Mouse (Mus musculus): ENCODE measurements around the gene Zfp618.

The Zfp618 gene

DNA sequence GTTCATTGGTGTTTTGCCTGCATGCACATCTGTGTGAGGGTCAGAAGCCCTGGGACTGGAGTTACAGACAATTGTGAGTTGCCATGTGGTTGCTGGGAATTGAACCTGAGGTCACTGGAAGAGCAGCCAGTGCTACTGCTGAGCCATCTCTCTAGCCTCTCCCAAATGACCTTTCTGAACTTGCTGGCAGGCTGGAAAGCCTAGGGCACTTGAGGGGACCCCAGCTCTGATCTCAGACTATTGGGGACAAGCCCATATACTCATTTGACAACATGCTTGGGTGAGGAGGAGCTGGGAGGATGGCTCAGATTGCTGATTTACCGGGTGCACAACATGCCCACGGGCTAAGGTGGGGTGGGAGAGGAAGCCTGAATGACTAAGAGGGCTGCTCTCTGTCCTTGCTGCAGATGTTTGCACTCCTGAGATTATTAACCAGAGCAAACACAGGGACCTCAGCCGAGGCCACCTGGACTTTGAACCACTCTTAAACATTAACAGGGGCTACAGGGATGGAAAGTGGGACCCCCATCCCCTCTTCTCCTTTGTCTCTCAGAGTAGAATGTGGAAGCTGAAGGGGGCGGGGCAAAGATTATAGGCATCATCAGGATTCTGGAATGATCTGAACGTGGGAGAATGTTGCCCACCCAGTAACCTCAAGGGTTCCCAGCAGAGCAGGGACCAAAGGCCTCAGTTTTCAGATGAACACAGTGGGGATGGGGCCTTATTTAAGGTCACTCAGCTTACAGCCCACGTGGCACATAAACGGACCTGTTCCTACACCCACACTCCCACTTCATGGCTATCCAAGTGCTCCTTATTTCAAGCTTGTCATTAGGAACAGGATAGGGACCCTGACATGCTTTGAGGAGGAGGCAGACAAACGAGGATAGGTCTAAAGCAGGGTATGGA, 191.6 kb downstream of the Zfp618 start:
- DNase-seq (ENCODE audit: low spot score): no peak

DNA sequence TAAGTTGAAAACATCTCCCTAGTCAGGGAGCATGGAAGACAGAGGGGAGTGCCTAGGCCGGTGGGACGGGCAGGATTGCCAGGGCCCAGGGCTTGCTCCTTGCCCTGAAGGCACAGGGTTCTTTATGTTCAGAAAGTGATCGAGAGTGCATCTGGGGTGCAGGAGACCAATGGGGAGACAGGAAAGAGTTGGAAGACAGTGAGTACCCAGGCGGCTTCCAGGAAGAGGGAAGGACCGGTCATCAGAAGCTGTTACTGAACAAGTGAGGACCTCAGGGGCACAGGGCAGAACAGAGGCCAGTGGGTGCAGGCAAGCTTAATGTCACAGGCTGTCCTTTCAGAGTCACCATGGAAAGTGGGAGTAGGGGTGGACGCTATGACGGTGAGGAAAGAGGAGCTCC, 192.8 kb downstream of the Zfp618 start:
- no peak for DNase-seq (ENCODE audit: low spot score)

DNA sequence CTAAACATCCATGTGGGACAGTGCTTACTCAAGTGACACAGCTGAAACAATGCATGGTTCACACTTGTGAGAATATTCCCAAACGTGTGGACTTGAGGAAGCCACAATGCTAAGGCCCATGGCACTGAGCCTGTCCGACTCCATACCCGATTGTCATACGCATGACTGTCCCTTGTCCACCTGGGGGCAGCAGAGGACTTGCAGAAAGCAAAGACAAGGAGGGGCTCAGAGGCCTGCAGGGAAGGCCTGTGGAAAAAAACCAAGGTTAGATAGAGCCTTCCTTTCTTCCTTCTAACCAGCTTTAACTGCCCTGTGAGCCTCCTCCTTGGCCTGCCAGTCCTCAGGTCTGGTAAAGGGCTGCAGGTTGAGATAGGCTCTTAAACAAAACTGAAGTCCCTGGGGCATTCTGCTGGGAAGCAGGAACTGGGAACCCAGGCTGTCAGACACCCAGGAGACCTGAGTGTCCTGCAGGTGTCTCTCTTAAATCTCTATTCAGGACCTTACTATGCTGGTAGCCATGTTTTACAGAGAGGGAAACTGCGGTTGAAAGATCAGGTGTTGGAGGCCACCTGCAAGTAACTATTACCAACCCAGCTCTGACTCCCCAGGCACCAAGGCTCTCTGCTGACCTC, 193.7 kb downstream of the Zfp618 start:
- DNase-seq (ENCODE audit: low spot score): peak; percentile 62

DNA sequence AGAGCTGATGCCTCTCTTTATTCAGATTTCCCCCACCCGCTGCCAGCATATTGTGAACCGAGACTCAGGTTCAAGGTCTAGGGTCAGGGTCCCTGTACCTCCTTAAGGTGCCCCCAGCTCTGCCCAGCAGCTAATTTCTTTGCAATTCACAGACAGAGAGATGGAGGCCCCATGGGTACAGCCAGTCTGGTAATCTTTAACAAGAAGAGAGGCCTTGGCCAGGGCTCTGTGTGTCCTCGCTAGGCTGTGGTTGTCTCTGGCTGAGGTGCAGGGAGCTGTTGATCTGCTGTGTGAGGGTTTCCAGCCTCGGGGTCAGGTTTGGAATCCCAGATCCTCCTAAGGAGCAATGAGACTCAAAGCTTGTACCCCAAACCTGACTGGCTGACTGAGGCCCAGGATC, 200.3 kb downstream of the Zfp618 start:
- DNase-seq (ENCODE audit: low spot score): no peak

DNA sequence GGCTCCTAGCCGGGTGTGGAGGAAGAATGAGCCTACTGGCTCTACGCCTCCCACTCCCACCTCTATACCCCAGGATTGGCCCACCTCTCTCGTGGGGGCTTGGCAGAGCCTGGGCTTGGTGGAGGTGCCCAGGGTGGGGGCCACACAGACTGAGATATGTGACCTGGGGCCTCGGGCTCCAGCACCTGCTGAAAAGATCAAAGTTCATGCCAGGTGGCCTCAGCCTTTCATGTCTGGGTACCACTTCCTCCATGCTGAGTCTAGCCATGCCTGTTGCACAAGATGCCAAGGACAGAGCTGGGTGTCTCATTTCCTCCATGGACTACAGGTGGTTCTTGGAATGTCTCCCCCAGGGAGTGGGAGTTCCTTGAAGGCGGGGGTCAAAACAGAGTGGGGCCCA, 200.9 kb downstream of the Zfp618 start:
- DNase-seq (ENCODE audit: low spot score): no peak

DNA sequence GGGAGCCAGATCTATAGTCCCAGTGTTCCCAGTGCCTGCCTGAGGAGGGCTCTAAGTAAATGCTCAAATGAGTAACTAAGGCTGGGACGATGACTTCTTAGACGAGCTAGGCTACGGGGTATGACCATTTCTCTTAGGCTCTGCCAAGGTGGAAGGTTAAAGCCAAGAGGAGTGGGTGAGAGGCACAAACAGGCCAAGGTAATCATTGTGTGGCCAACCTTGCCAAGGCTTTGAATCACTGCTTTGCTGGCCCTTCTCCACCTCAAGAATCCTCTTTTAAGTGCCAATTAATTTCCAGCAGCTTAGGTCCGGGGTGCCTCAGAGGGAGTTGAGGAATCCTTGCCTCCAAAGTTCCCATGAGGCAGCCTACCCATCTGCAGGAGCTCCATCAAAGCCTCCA, 204.7 kb downstream of the Zfp618 start:
- no peak for DNase-seq (ENCODE audit: low spot score)

DNA sequence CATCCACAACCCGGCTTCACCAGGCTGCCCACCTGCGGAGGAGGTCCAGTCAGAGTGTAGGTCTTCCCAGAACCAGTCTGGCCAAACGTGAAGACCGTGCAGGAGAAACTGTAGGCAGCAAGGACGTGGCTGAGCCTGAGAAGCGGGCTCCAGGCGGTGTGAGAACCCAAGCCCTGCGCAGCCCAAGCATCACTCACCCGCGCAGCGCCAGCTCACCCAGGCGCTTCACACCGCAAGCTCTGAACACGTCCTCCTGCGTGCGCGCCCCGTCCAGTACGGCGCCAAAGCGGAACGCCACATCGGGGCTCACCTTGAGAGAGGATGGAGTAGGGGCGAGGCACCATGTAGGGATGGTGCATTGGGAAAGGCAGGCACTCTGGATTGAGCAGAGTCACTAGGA, 205.7 kb downstream of the Zfp618 start:
- DNase-seq (ENCODE audit: low spot score): no peak

DNA sequence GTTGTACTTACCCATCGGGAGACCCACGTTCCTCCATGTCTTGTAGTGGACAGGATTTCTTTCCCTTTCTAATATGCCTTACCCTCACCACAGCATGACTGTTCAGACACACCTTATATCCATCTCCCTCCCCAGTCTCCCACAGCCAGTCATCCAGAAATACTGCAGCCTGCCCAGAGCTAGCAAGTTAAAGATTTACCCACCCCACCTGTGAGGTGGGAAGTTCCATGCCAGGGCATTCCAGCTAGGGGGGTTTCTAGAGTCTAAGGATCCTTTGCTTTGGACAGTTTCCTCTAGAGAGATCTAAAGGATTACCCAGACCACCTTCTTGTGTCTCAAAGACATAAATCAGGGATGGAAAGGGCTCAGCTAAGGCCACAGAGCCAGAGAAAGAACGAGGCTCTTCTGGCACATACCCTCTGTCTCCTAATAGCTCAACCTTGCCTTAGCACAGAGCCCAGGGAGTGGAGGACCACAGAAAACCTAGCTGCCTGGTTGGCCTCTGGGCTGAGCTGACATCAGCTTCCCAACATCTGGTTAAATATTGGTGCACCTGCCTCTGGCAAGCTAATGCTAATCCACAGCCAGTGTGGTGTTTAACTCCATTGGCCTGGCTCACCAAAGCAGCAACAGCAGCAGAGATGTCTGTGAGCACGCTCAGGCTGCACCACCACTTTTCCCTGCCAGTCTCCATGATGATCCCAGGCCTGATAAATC, 206.8 kb downstream of the Zfp618 start, which contains the start of gene Kif12:
Gene Kif12 (minus strand): TSS at position 163 of the 717 bp plus-strand sequence.
- no peak for DNase-seq (ENCODE audit: low spot score)

DNA sequence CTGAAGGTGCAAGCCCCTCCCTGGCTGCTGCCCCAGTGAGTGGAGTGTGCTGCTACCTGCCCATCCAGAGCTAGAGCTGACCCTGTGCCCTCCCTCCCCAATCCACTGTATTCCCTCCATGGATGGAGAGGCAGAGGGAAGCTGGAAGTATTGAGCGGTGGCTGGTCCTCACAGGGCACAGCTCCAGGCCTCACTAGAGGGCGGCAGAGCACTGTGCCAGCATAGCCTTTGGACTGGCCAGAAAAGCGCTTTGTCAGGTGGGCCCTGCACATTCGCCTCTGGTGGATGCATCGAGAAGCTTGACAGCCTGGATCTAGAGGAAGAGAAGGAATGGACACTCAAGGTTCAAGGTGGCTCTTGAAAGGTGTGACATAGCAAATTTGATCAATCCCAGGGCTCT, 216.2 kb downstream of the Zfp618 start:
- DNase-seq (ENCODE audit: low spot score): peak; percentile 21

DNA sequence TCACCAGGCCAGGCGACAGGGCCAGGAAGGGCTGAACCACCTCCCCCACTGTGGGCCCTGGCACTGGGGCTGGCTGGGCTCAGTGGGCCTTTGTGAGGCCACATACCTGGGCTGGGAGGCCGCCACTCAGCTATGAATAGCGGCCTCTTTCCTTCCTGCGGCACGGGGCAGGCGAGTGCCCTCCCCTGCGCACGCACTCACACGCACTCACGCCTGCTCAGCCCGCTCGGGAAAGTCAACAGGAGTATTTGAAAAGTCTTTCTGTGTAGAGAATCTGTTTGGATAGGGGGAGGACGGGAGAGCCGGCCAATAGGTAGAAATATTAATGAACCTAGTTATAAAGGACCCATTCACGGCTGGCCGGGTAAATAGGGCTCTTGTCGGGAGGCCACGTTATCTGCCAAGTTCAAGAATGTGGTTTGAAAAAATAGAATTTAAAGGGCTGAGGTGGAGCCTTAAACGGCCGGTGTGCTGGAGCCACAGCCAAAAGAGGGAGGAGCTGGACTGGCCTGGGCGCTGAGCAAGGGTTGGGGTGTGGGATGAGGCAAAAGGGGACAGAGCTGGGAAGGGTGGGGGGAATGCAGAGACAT, 221.0 kb downstream of the Zfp618 start:
- DNase-seq (ENCODE audit: low spot score): no peak
